Mouse (Mus musculus) spleen, adult 2 months (tissue): ENCODE results near the gene Sar1b. TPM values are rescaled to one million over a fixed set of nuclear protein-coding genes. Genes with fewer than 3 reads are reported as not detected.

Experiments used
- DNase-seq, 2 experiments: peaks; one replicate each; pipeline versions ENCODE4 v3.0.0 to v3.0.0-alpha.2; 2012 to 2021; ENCODE audit warnings: low spot score in 2 of 2, low read depth in 1 of 2
- H3K27ac ChIP-seq: fragments of 200-500 bp; 2 replicates; pipeline ENCODE4 v1.5.1; 2012; ENCODE audit warnings: low read length, inconsistent platforms; ENCODE audit not compliant: insufficient read depth
- H3K27me3 ChIP-seq: fragments of 200-500 bp; 2 replicates; pipeline ENCODE4 v1.6.1; 2012; ENCODE audit warnings: mild to moderate bottlenecking, moderate library complexity, low read length, inconsistent platforms; ENCODE audit not compliant: control insufficient read depth, insufficient read depth
- H3K36me3 ChIP-seq: fragments of 200-500 bp; 2 replicates; pipeline ENCODE4 v1.6.1; 2012; ENCODE audit warnings: mild to moderate bottlenecking, low read length, inconsistent platforms; ENCODE audit not compliant: control insufficient read depth, insufficient read depth
- H3K4me1 ChIP-seq: fragments of 200-500 bp; 2 replicates; pipeline ENCODE4 v1.6.1; 2011; ENCODE audit warnings: inconsistent platforms; ENCODE audit not compliant: control insufficient read depth, insufficient read depth, insufficient read length
- H3K4me3 ChIP-seq: fragments of 200-500 bp; 2 replicates; pipeline ENCODE4 v1.5.1; 2011; ENCODE audit warnings: mild to moderate bottlenecking, inconsistent platforms; ENCODE audit not compliant: insufficient read depth, insufficient read length; ENCODE audit errors: extremely low read depth
- CTCF ChIP-seq: fragments of 200-500 bp; IDR thresholded peaks from 2 replicates; pipeline ENCODE4 v1.5.1; 2011; ENCODE audit warnings: mild to moderate bottlenecking, inconsistent platforms; ENCODE audit not compliant: insufficient read depth, insufficient read length, insufficient replicate concordance; ENCODE audit errors: extremely low read depth
- POLR2A ChIP-seq: fragments of 200-500 bp; IDR thresholded peaks from 2 replicates; pipeline ENCODE4 v1.6.1; 2011; ENCODE audit warnings: low read depth, low read length, inconsistent platforms
- WGBS: fragments of 180-500 bp; shearing (Covaris S2); methylation state at CpG from one replicate; pipeline ENCODE4 v1.1.7; 2018; 5-methylcytosine and 5-hydroxymethylcytosine counted together
- polyA plus RNA-seq: library from polyadenylated mRNA; depleted of rRNA; stranded (reverse); fragments of >200 nt; gene quantifications from 2 replicates; pipeline ENCODE4 v1.2.3, GENCODE M21; 2012

Gene Sar1b
- polyA plus RNA-seq, 1 experiment, result 5.4 TPM

GRCm38 (mm10) chr11:51831962-51832909 is 68.7 kb downstream of the Sar1b start:
- Histone ChIP-seq H3K4me1 (peaks cover 5% of the 10 kb centered on the region; the same call in 1 of the 2 replicates), H3K4me3 (no peak overlapping the region), H3K27ac (no peak overlapping the region; the same call in 1 of the 2 replicates), H3K36me3 (peaks cover 28% of the 10 kb centered on the region), H3K27me3 (no peaks in the 10 kb centered on the region)
- 46% methylated on average over 4 of the region's 4 CpGs for WGBS
- DNase-seq, result no peak
- TF ChIP-seq POLR2A, result no peak
- no peak for TF ChIP-seq CTCF

DNA sequence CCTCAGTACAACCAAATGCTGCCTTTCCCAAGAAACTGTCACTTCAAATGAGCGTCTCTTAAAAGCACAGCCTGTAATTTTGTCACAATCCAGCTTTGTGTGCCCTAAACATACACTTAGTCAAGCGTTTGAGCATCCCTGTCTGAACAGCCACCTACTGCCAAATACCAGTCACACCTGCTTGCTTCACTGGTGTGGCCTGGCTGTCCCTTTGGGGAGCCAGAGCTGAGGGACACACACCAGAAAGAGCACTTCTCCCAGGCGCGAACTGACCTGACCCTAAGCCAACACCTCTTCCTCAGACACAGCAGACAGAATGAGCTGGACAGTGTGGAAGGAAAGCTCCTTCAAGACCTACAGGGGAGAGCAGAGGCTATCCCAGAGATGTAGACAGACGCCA is 69.5 kb downstream of the Sar1b start:
- Histone ChIP-seq H3K27me3 (no peaks in the 10 kb centered on the region), H3K36me3 (peaks cover 24% of the 10 kb centered on the region), H3K27ac (peak overlapping the region; percentile 24), H3K4me1 (peaks cover 5% of the 10 kb centered on the region; the same call in 1 of the 2 replicates), H3K4me3 (no peak overlapping the region)
- DNase-seq, result no peak
- WGBS, result 85% methylated on average over 5 of the region's 5 CpGs
- no peak for TF ChIP-seq CTCF
- TF ChIP-seq POLR2A, result no peak

DNA sequence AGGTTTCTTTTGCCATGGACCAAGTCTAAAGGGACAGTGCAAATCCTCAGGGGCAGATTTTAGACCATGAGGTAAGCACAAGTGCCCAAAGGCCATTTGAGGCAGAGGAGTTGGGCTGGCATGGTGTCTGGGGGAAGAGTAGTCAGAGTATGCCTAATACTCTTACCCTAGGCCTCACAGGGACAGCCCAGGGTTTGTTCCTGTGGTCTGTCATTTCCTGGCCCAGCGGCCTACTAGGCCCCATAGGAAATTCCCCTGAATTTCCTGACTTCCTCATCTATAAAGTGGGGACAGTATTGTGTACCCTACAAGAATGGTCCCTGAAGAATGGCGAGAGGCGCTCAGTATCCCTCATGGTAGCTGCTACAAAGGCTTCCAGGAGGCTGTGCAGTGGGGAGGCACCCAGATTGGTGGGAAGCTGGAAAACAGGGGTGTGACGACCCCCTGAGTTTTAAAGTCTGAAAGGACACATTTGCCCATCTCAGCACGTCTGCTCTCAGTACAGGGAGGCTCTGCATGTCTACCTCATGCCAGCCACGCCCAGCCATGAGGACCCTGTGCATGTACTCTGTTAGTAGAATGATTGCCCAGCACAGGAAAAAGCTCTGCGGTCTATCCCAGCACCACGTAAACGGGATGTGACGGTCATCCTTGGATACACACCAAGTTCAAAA is 70.0 kb downstream of the Sar1b start:
- Histone ChIP-seq H3K4me1 (peaks cover 5% of the 10 kb centered on the region; the same call in 1 of the 2 replicates), H3K36me3 (peaks cover 19% of the 10 kb centered on the region), H3K27me3 (no peaks in the 10 kb centered on the region), H3K27ac (peak overlapping the region; percentile 24), H3K4me3 (no peak overlapping the region)
- 74% methylated on average over 10 of the region's 10 CpGs for WGBS
- TF ChIP-seq POLR2A, result no peak
- no peak for TF ChIP-seq CTCF
- no peak for DNase-seq

DNA sequence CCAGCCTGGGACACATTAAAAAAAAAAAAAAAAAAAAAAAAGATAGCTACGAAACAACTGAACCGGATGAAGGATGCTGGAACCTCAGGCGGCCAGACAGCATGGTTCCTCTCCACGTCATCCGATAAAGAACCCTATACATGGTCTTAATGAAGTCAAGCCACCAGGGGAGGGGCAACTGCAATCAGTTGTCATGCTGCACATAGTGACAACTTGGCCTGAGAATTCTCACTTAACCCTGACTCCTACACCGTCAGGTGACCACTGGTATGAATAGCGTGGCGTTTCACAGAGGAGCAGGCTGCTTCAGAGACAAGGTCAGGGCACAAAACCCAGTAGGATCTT is 70.6 kb downstream of the Sar1b start:
- H3K4me1 ChIP-seq, result peaks cover 5% of the 10 kb centered on the region; the same call in 1 of the 2 replicates
- DNase-seq, result no peak
- 97% methylated on average over 8 of the region's 8 CpGs for WGBS
- no peak overlapping the region for H3K27ac ChIP-seq
- TF ChIP-seq POLR2A (no peak), CTCF (no peak)
- peaks cover 19% of the 10 kb centered on the region for H3K36me3 ChIP-seq
- H3K27me3 ChIP-seq, result no peaks in the 10 kb centered on the region
- H3K4me3 ChIP-seq, result no peak overlapping the region

DNA sequence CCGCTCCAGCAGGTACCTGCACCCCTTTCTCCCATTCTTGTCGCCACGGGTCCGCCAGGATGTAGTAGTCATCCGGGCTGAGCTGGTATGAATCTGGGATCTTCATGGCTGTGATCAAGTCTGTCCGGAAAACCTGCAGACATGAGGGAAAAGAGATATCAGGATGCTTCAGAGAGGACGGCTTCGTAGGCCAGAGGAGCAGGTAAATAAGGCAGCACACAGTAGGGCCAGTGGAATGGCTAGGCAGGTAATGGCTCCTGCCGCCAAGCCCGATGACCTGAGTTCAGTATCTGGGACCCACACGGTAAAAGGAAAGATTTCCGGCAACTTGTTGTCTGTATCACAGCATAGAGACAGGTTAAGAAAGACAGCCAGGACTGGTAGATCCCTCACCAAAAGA is 72.1 kb downstream of the Sar1b start:
- no peak for TF ChIP-seq POLR2A
- no peak for TF ChIP-seq CTCF
- WGBS, result 95% methylated on average over 12 of the region's 12 CpGs
- Histone ChIP-seq H3K27ac (no peak overlapping the region), H3K4me3 (no peak overlapping the region), H3K36me3 (peaks cover 18% of the 10 kb centered on the region), H3K27me3 (no peaks in the 10 kb centered on the region), H3K4me1 (peaks cover 5% of the 10 kb centered on the region; the same call in 1 of the 2 replicates)
- DNase-seq, result no peak

GRCm38 (mm10) chr11:51836506-51836905 is 73.0 kb downstream of the Sar1b start:
- Histone ChIP-seq H3K27ac (no peak overlapping the region), H3K36me3 (peaks cover 13% of the 10 kb centered on the region), H3K4me3 (no peak overlapping the region), H3K4me1 (peaks cover 5% of the 10 kb centered on the region; the same call in 1 of the 2 replicates), H3K27me3 (no peaks in the 10 kb centered on the region)
- 94% methylated on average over 6 of the region's 6 CpGs for WGBS
- DNase-seq, result no peak
- TF ChIP-seq CTCF, result no peak
- TF ChIP-seq POLR2A, result no peak
